1 mouse cellular context compared by ENCODE assay signal in the genomic region with DNA sequence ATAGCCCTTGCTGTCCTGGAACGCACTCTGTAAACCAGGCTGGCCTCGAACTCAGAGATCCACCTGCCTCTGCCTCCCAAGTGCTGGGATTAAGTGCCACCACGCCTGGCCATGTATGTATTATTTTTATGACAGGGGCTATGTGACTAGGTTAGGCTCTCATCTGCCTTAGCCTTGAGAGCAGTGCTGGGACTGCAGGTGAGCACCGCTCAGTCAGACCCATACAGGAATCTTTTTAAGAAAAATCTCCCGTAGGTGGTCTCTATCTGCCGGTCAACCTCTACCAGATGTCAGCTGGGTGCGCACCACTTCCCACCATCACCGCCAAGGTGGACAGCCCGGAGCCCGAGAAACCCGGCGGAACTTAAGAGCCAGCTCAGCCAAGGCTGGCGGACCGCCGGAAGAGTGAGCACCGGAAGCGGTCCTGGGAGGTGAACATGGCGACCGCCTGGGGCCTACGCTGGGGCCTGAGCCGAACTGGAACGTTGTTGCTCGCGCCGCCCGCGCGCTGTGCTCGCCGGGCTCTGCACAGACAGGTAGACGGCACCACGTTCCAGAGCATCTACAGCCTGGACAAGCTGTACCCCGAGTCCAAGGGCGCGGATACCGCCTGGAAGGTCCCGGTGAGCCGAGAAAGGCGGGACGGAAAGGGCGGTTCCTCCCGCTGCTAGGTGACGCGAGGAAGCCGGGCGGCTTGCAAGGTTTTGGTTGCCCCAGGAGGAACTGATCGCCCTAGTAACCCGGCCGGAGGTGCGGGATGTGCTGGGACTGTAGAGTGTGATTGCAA.
TF ChIP-seq lines count a peak whose summit lies in the region.

A gene (plus strand): TSS at position 415 of the 787 bp plus-strand sequence.

TF ChIP-seq in MEL, 35 proteins besides CTCF, POLR2A, EP300 and RAD21 (continued from another document):
- no peak; the same call in 1 of the 2 replicates for TF ChIP-seq MYB (IDR thresholded peaks at IDR 0.05; ENCODE audit: low read depth, low read length)
- no peak for TF ChIP-seq TAL1 (IDR thresholded peaks at IDR 0.05; ENCODE audit: low read length)
- no peak for TF ChIP-seq MAFK (IDR thresholded peaks at IDR 0.05; ENCODE audit: borderline replicate concordance, low read depth, low read length)
- no peak for TF ChIP-seq MEF2A (IDR thresholded peaks at IDR 0.05; ENCODE audit: extremely low read depth, insufficient replicate concordance, low read depth, low read length, poor library complexity, severe bottlenecking)
- 0 out of 2 replicates have a peak, but pooled peaks have one; percentile 38 for TF ChIP-seq USF1 (IDR thresholded peaks at IDR 0.05; ENCODE audit: low read depth, low read length)
- peak; percentile 55; the same call in 1 of the 2 replicates for TF ChIP-seq MYC (IDR thresholded peaks at IDR 0.05; ENCODE audit: low read depth, low read length)
- peak; percentile 89 for TF ChIP-seq MAZ (IDR thresholded peaks at IDR 0.05; ENCODE audit: low read depth, low read length)
- TF ChIP-seq SIN3A (IDR thresholded peaks at IDR 0.05; ENCODE audit: low read length) = peak; percentile 97
- 0 out of 2 replicates have a peak, but pooled peaks have one; percentile 5 for TF ChIP-seq BHLHE40 (IDR thresholded peaks at IDR 0.05; ENCODE audit: borderline replicate concordance, low read depth, low read length)
- TF ChIP-seq CHD2 (IDR thresholded peaks at IDR 0.05; ENCODE audit: low read length) = no peak
- 0 out of 2 replicates have a peak, but pooled peaks have one; percentile 10 for TF ChIP-seq ZNF384 (IDR thresholded peaks at IDR 0.05; ENCODE audit: low read depth, low read length)
- TF ChIP-seq JUND (IDR thresholded peaks at IDR 0.05; ENCODE audit: low read depth, low read length) = no peak
- TF ChIP-seq CHD1 (IDR thresholded peaks at IDR 0.05; ENCODE audit: low read depth, low read length) = peak; percentile 81
TF ChIP-seq in MEL: peak in this region for 23.
